Mouse (Mus musculus): Measurements from ENCODE around the gene Pa2g4. TPM values are rescaled to one million over a fixed set of nuclear protein-coding genes. Genes with fewer than 3 reads are reported as not detected.
A peak's percentile ranks its signal among the peaks of the same experiment; 100 is the strongest.

Pa2g4 gene
- polyA plus RNA-seq, 1 experiment from 2014 or later = 124 TPM

- H3K4me1 ChIP-seq (ENCODE audit: control insufficient read depth, insufficient read depth, low read length) = peaks cover 13% of the 10 kb centered on the region
- ATAC-seq = no peak
- no peaks in the 10 kb centered on the region for H3K9me3 ChIP-seq (replicated peaks; ENCODE audit: control insufficient read depth, low read length, poor library complexity, severe bottlenecking)
- WGBS = 25% methylated on average over 7 of the region's 7 CpGs
- peak overlapping the region; percentile 60 for H3K4me3 ChIP-seq (ENCODE audit: low read depth, low read length)
- H3K27me3 ChIP-seq (ENCODE audit: control insufficient read depth, insufficient read depth, low read depth, low read length) = no peaks in the 10 kb centered on the region
- peak overlapping the region; percentile 96 for H3K27ac ChIP-seq (ENCODE audit: low read length)
- H3K9ac ChIP-seq (ENCODE audit: low read depth, low read length) = peak overlapping the region; percentile 83
- H3K36me3 ChIP-seq (ENCODE audit: control insufficient read depth, insufficient read depth, low read length) = peaks cover 18% of the 10 kb centered on the region
- peak overlapping the region; percentile 84 for H3K4me2 ChIP-seq (ENCODE audit: low read length)
Observed at GRCm38 (mm10) chr10:128546787-128547186, 19.0 kb downstream of the Pa2g4 start.

DNA sequence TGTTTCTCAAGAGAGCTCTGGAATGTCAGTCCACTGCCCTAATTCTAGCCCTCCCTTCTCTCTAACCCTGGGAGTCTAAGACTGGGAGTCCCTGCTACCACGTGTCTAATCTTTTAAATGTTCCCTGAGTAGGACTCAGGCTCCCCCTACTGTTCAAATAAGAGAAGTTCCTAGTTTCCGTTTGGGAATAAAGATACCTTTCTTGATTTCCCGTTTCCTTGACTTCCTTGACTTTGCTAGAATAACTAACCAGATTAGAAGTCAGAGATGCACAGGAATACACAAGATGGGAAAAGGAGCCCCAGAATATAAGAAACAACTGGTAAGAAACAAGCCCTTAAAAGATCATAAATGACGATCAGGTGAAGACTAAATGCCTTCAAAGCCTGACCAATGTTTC, 19.4 kb downstream of the Pa2g4 start:
- Histone ChIP-seq H3K4me1 (ENCODE audit: control insufficient read depth, insufficient read depth, low read length) (peaks cover 13% of the 10 kb centered on the region), H3K27ac (ENCODE audit: low read length) (peak overlapping the region; percentile 96), H3K9ac (ENCODE audit: low read depth, low read length) (peak overlapping the region; percentile 83), H3K4me3 (ENCODE audit: low read depth, low read length) (peak overlapping the region; percentile 60), H3K4me2 (ENCODE audit: low read length) (peak overlapping the region; percentile 84), H3K9me3 (replicated peaks; ENCODE audit: control insufficient read depth, low read length, poor library complexity, severe bottlenecking) (no peaks in the 10 kb centered on the region), H3K36me3 (ENCODE audit: control insufficient read depth, insufficient read depth, low read length) (peaks cover 18% of the 10 kb centered on the region), H3K27me3 (ENCODE audit: control insufficient read depth, insufficient read depth, low read depth, low read length) (no peaks in the 10 kb centered on the region)
- no peak for ATAC-seq
- 15% methylated on average over 4 of the region's 4 CpGs for WGBS

- no peak for ATAC-seq
- H3K4me3 ChIP-seq (ENCODE audit: low read depth, low read length) = no peak overlapping the region
- H3K9ac ChIP-seq (ENCODE audit: low read depth, low read length) = no peak overlapping the region
- H3K4me2 ChIP-seq (ENCODE audit: low read length) = no peak overlapping the region
- no peaks in the 10 kb centered on the region for H3K27me3 ChIP-seq (ENCODE audit: control insufficient read depth, insufficient read depth, low read depth, low read length)
- H3K9me3 ChIP-seq (replicated peaks; ENCODE audit: control insufficient read depth, low read length, poor library complexity, severe bottlenecking) = no peaks in the 10 kb centered on the region
- H3K4me1 ChIP-seq (ENCODE audit: control insufficient read depth, insufficient read depth, low read length) = peaks cover 13% of the 10 kb centered on the region
- peaks cover 18% of the 10 kb centered on the region for H3K36me3 ChIP-seq (ENCODE audit: control insufficient read depth, insufficient read depth, low read length)
- WGBS = 92% methylated on average over 3 of the region's 3 CpGs
- no peak overlapping the region for H3K27ac ChIP-seq (ENCODE audit: low read length)
Observed at GRCm38 (mm10) chr10:128545570-128545898, 20.3 kb downstream of the Pa2g4 start.

DNA sequence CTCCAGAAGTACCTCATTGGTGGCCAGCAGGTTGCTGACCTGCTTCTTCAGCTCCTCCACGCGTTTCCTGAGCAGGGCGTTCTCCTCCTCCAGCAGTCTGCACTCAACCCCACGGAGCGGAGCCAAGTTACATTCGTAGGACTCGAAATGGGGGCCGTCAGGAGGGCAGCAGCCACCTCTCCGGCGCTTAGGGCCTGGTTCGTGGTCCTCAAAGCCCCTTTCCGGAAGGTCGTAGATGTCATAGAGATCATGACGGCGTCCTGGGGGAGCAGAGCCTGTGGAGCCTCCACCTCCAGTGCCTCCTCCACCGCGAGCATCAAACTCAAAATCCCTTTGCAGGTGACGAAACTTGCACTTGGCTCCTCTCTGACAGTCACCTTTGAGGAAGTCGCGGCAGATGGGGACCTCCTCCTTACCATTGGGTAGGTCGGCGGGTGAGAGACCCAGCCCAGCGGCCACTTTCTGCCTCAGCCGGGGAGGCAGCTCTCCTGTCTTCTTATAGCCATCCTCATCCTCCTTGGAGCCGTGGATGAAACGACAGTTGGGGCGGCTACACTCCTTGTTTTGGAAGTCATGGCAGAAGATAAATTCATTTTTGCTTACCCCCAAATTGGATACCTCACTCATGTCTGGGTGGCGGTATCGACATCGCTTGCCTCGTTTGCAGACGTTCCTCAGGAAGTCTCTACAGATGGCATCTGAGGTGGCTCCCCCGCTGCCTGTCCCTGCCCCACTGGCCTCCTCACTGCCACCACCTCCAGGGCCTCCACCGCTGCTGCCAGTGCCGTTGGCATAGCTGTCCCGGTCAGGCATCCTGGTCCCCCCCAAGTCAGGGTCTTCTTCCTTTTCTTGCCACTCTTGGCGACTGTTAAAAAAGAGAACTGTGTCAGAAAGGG, 20.9 kb downstream of the Pa2g4 start:
- WGBS = 96% methylated on average over 37 of the region's 37 CpGs
- no peak overlapping the region for H3K27ac ChIP-seq (ENCODE audit: low read length)
- no peak for ATAC-seq

GRCm38 (mm10) chr10:128544151-128544657, 21.6 kb downstream of the Pa2g4 start:
- H3K27me3 ChIP-seq (ENCODE audit: control insufficient read depth, insufficient read depth, low read depth, low read length) = no peaks in the 10 kb centered on the region
- H3K27ac ChIP-seq (ENCODE audit: low read length) = no peak overlapping the region
- H3K4me3 ChIP-seq (ENCODE audit: low read depth, low read length) = no peak overlapping the region
- ATAC-seq = no peak
- H3K36me3 ChIP-seq (ENCODE audit: control insufficient read depth, insufficient read depth, low read length) = peaks cover 18% of the 10 kb centered on the region
- no peak overlapping the region for H3K9ac ChIP-seq (ENCODE audit: low read depth, low read length)
- WGBS = 95% methylated on average over 15 of the region's 15 CpGs
- peaks cover 13% of the 10 kb centered on the region for H3K4me1 ChIP-seq (ENCODE audit: control insufficient read depth, insufficient read depth, low read length)
- H3K9me3 ChIP-seq (replicated peaks; ENCODE audit: control insufficient read depth, low read length, poor library complexity, severe bottlenecking) = no peaks in the 10 kb centered on the region
- no peak overlapping the region for H3K4me2 ChIP-seq (ENCODE audit: low read length)

More for the DNA sequence above, 20.9 kb downstream of the Pa2g4 start:
- H3K36me3 ChIP-seq (ENCODE audit: control insufficient read depth, insufficient read depth, low read length) = peaks cover 18% of the 10 kb centered on the region
- H3K4me2 ChIP-seq (ENCODE audit: low read length) = no peak overlapping the region
- peaks cover 13% of the 10 kb centered on the region for H3K4me1 ChIP-seq (ENCODE audit: control insufficient read depth, insufficient read depth, low read length)
- no peaks in the 10 kb centered on the region for H3K27me3 ChIP-seq (ENCODE audit: control insufficient read depth, insufficient read depth, low read depth, low read length)
- H3K9me3 ChIP-seq (replicated peaks; ENCODE audit: control insufficient read depth, low read length, poor library complexity, severe bottlenecking) = no peaks in the 10 kb centered on the region
- no peak overlapping the region for H3K9ac ChIP-seq (ENCODE audit: low read depth, low read length)
- H3K4me3 ChIP-seq (ENCODE audit: low read depth, low read length) = no peak overlapping the region

GRCm38 (mm10) chr10:128543100-128543499, 22.7 kb downstream of the Pa2g4 start:
- 73% methylated on average over 2 of the region's 2 CpGs for WGBS
- ATAC-seq = no peak
- H3K27me3 ChIP-seq (ENCODE audit: control insufficient read depth, insufficient read depth, low read depth, low read length) = no peaks in the 10 kb centered on the region
- H3K4me1 ChIP-seq (ENCODE audit: control insufficient read depth, insufficient read depth, low read length) = peaks cover 13% of the 10 kb centered on the region
- no peak overlapping the region for H3K4me3 ChIP-seq (ENCODE audit: low read depth, low read length)
- no peak overlapping the region for H3K4me2 ChIP-seq (ENCODE audit: low read length)
- no peak overlapping the region for H3K27ac ChIP-seq (ENCODE audit: low read length)
- H3K36me3 ChIP-seq (ENCODE audit: control insufficient read depth, insufficient read depth, low read length) = peaks cover 18% of the 10 kb centered on the region
- H3K9me3 ChIP-seq (replicated peaks; ENCODE audit: control insufficient read depth, low read length, poor library complexity, severe bottlenecking) = no peaks in the 10 kb centered on the region
- H3K9ac ChIP-seq (ENCODE audit: low read depth, low read length) = no peak overlapping the region

GRCm38 (mm10) chr10:128538340-128538870, 27.4 kb downstream of the Pa2g4 start:
- no peaks in the 10 kb centered on the region; the same call in 1 of the 2 replicates for H3K4me1 ChIP-seq (ENCODE audit: control insufficient read depth, insufficient read depth, low read length)
- no peak overlapping the region for H3K9ac ChIP-seq (ENCODE audit: low read depth, low read length)
- WGBS = 88% methylated on average over 1 of the region's 1 CpGs
- no peak for ATAC-seq
- H3K27ac ChIP-seq (ENCODE audit: low read length) = no peak overlapping the region
- no peaks in the 10 kb centered on the region for H3K9me3 ChIP-seq (replicated peaks; ENCODE audit: control insufficient read depth, low read length, poor library complexity, severe bottlenecking)
- H3K27me3 ChIP-seq (ENCODE audit: control insufficient read depth, insufficient read depth, low read depth, low read length) = no peaks in the 10 kb centered on the region
- no peak overlapping the region for H3K4me3 ChIP-seq (ENCODE audit: low read depth, low read length)
- no peak overlapping the region for H3K4me2 ChIP-seq (ENCODE audit: low read length)
- 0 out of 2 replicates have a peak, but pooled peaks cover 6% of the 10 kb centered on the region for H3K36me3 ChIP-seq (ENCODE audit: control insufficient read depth, insufficient read depth, low read length)

DNA sequence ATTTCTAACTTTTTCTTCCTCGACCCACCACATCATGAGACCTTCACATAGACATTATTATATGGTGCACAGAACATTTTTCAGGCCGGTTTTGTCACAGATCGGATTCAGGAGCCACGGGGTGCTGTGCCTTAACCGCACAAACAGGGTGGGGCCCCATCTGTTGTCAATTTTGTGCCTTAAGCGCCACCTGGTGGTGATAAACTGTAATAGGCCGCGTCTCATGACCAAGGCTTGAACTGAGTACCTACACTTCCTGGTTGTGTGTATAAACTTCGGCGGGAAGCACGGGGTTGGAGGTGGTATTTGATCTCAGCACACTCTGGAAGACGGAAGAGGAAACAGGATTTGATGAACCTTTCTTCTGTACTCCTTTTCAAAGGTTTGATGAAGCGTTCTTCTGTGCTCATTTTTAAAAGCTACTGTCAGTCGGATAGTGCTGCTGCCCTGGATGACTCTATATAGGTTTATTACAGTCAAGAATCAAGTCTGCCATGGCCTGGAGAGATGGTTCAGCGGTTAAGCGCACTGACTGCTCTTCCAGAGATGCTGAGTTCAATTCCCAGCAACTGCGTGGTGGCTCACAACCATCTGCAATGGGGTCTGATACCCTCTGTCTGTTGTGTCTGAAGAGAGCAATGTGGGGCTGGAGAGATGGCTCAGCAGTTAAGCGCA, 29.4 kb downstream of the Pa2g4 start:
- WGBS = 18% methylated on average over 18 of the region's 18 CpGs
- H3K27ac ChIP-seq (ENCODE audit: low read length) = no peak overlapping the region

More for the DNA sequence above, 29.4 kb downstream of the Pa2g4 start:
- peak; percentile 88 for ATAC-seq
- H3K9me3 ChIP-seq (replicated peaks; ENCODE audit: control insufficient read depth, low read length, poor library complexity, severe bottlenecking) = no peaks in the 10 kb centered on the region
- no peaks in the 10 kb centered on the region for H3K4me1 ChIP-seq (ENCODE audit: control insufficient read depth, insufficient read depth, low read length)
- H3K4me3 ChIP-seq (ENCODE audit: low read depth, low read length) = peak overlapping the region; percentile 9; the same call in 1 of the 2 replicates
- H3K27me3 ChIP-seq (ENCODE audit: control insufficient read depth, insufficient read depth, low read depth, low read length) = no peaks in the 10 kb centered on the region
- peak overlapping the region; percentile 11; the same call in 1 of the 2 replicates for H3K9ac ChIP-seq (ENCODE audit: low read depth, low read length)
- H3K4me2 ChIP-seq (ENCODE audit: low read length) = peak overlapping the region; percentile 47
- no peaks in the 10 kb centered on the region for H3K36me3 ChIP-seq (ENCODE audit: control insufficient read depth, insufficient read depth, low read length)
